Comparison of ENCODE assay signal across 20 mouse cellular contexts in genomic region chr5:143674576-143674975, GRCm38 (mm10). TPM values are rescaled to one million over a fixed set of nuclear protein-coding genes. Genes with fewer than 3 reads are reported as not detected.
DNase-seq lines count a peak whose midpoint lies in the region; ATAC-seq lines count a peak whose summit lies in the region.
"Had no signal": no experiment of that assay in that cellular context is flagged by ENCODE, and none has a peak within 500 bp of the region (broad histone marks: within the 10 kb centered on the region; RNA-seq: fewer than 3 reads in every experiment).

No protein-coding gene starts in this region.

- no peak overlapping the region for H3K4me3 ChIP-seq in midbrain, embryonic 16.5 days (ENCODE audit: low read depth, low read length)
- H3K4me3 ChIP-seq: embryonic facial prominence, embryonic 13.5 days; forebrain, embryonic 15.5 days; liver, embryonic 13.5 days had no signal

- no peaks in the 10 kb centered on the region for H3K4me1 ChIP-seq in midbrain, embryonic 16.5 days (ENCODE audit: control insufficient read depth, insufficient read depth, low read length)
- H3K4me1 ChIP-seq: forebrain, embryonic 15.5 days had no signal

- ATAC-seq in hematopoietic stem cell, adult 5-6 weeks (replicated peaks in 1 of 2; ENCODE audit: insufficient read depth in 1 of 2, low FRiP score in 2 of 2, low TSS enrichment in 1 of 2, low read depth in 1 of 2, poor library complexity in 2 of 2, severe bottlenecking in 2 of 2): peak; percentile 63 to 80
- no peak for ATAC-seq in midbrain, embryonic 16.5 days
- ATAC-seq: activated CD4-positive, CD25-positive, alpha-beta regulatory T cell, adult 4 months; forebrain, embryonic 15.5 days; inflammation-experienced regulatory T-cells, adult 6 months had no signal

- H3K4me2 ChIP-seq in midbrain, embryonic 16.5 days (ENCODE audit: low read length): no peak overlapping the region
- H3K4me2 ChIP-seq: embryonic facial prominence, embryonic 13.5 days; forebrain, embryonic 15.5 days; heart, embryonic 11.5 days; liver, embryonic 13.5 days had no signal

- no peak overlapping the region for H3K9ac ChIP-seq in midbrain, embryonic 16.5 days (ENCODE audit: low read depth, low read length)
- H3K9ac ChIP-seq: embryonic facial prominence, embryonic 13.5 days; forebrain, embryonic 15.5 days; liver, embryonic 13.5 days had no signal

- no peaks in the 10 kb centered on the region for H3K36me3 ChIP-seq in midbrain, embryonic 16.5 days (ENCODE audit: control insufficient read depth, insufficient read depth, low read length)
- H3K36me3 ChIP-seq: embryonic facial prominence, embryonic 13.5 days; forebrain, embryonic 15.5 days had no signal

- peak; percentile 76 to 82 for DNase-seq in adrenal gland, adult (ENCODE audit: inconsistent age in 2 of 2, low spot score in 1 of 2)
- DNase-seq in adrenal gland, postnatal 25 days: no peak
- DNase-seq in kidney, postnatal 14 days: peak; percentile 37
- DNase-seq in kidney, adult 8-10 months: no peak
- peak; percentile 57 for DNase-seq in Muller cell, postnatal 12 days (ENCODE audit: inconsistent ontology term)
- DNase-seq in thymus, postnatal 4 days: no peak
- DNase-seq: cerebellum, postnatal 14 days; gastrocnemius, postnatal 10 days; heart, postnatal 4 days; liver, embryonic 13.5 days; thymus, postnatal 25 days had no signal

- 88% methylated on average over 5 of the region's 5 CpGs for WGBS in midbrain, embryonic 16.5 days

- no peaks in the 10 kb centered on the region for H3K27me3 ChIP-seq in midbrain, embryonic 16.5 days (ENCODE audit: control insufficient read depth, insufficient read depth, low read depth, low read length)
- H3K27me3 ChIP-seq: embryonic facial prominence, embryonic 13.5 days; forebrain, embryonic 15.5 days; liver, embryonic 13.5 days had no signal

- H3K27ac ChIP-seq in midbrain, embryonic 16.5 days (ENCODE audit: low read length): no peak overlapping the region
- H3K27ac ChIP-seq: embryonic facial prominence, embryonic 13.5 days; forebrain, embryonic 15.5 days; liver, embryonic 13.5 days; macrophage; stomach, postnatal 0 days had no signal

- H3K9me3 ChIP-seq in midbrain, embryonic 16.5 days (replicated peaks; ENCODE audit: control insufficient read depth, low read length, poor library complexity, severe bottlenecking): no peaks in the 10 kb centered on the region
- H3K9me3 ChIP-seq: embryonic facial prominence, embryonic 13.5 days; forebrain, embryonic 15.5 days; liver, embryonic 13.5 days had no signal

RNA-seq across cellular contexts. Expression of gene Cyth3, which starts 52.3 kb away (rescaled TPM):
- 156 and 193 TPM in 2 replicates for total RNA-seq in adrenal gland, postnatal 25 days (2021)
- 16.5 and 21.8 TPM in 2 replicates for total RNA-seq in hematopoietic stem cell, adult 5-6 weeks (2017)
- 40.2 and 40.7 TPM in 2 replicates for polyA plus RNA-seq in midbrain, embryonic 16.5 days (2015; fragmentation: Nextera tagmentation; extraction: Ambion mirVana)

RNA-seq across cellular contexts. Expression of gene Usp42, which starts 57.5 kb away (rescaled TPM):
- 14.7 and 17.9 TPM in 2 replicates for total RNA-seq in adrenal gland, postnatal 25 days (2021)
- total RNA-seq in hematopoietic stem cell, adult 5-6 weeks (2017): 13.1 and 28.9 TPM in 2 replicates
- 26.0 and 28.0 TPM in 2 replicates for polyA plus RNA-seq in midbrain, embryonic 16.5 days (2015; fragmentation: Nextera tagmentation; extraction: Ambion mirVana)

Comparison
In these comparisons a context has a peak if more than half of its experiments do, and no peak if none do; other contexts are left out.
1. DNase-seq: peak in adrenal gland, adult (2 of 2), kidney, postnatal 14 days (single experiment) and Muller cell, postnatal 12 days (single experiment); none in adrenal gland, postnatal 25 days (single experiment), kidney, adult 8-10 months (0 of 2) and thymus, postnatal 4 days (single experiment).